Mouse (Mus musculus): Measurements from ENCODE around the gene Sh3kbp1. TPM values are rescaled to one million over a fixed set of nuclear protein-coding genes. Genes with fewer than 3 reads are reported as not detected.

Sh3kbp1 gene
- total and polyA plus RNA-seq, 3 experiments: 18.6 to 37.7 TPM; not detected in 1

DNA sequence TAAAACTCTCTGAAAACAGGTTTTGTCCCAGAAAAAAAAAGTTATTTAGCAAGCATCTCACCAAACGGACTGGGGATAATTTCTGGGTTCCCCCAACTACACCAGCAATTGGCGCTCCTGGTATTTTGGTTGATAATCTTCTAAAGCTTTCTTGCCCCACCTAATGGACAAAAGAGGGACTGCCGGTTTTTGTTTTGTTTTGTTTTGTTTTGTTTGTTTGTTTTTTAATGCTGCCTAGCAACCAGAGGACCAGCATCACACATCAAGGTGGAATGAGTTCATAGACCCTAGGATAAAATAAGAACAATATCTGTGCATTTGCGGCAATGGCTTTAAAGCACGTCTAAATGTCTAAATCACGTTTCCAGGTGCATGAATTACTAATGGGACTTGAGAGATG lies 20.1 kb upstream of the Sh3kbp1 start:
- H3K9ac ChIP-seq (ENCODE audit: control insufficient read depth, low read depth, low read length, poor library complexity, severe bottlenecking): no peak overlapping the region
- H3K27me3 ChIP-seq (ENCODE audit: control insufficient read depth in 1 of 2, insufficient read depth in 2 of 2, low read length in 2 of 2): no peaks in the 10 kb centered on the region
- no peaks in the 10 kb centered on the region; a peak in 1 of 4 replicates for H3K36me3 ChIP-seq (ENCODE audit: control insufficient read depth in 1 of 2, insufficient read depth in 2 of 2, low read length in 2 of 2)
- H3K4me1 ChIP-seq (ENCODE audit: control insufficient read depth in 1 of 2, insufficient read depth in 2 of 2, low read length in 2 of 2): no peaks in the 10 kb centered on the region
- TF ChIP-seq ZC3H11A (IDR thresholded peaks at IDR 0.05; ENCODE audit: low read depth, low read length) (peak; percentile 90), GATA1 (IDR thresholded peaks at IDR 0.05; ENCODE audit: low read depth, low read length) (0 out of 2 replicates have a peak, but pooled peaks have one; percentile 4), E2F4 (IDR thresholded peaks at IDR 0.05; ENCODE audit: borderline replicate concordance, low read depth, low read length) (no peak), CTCF (IDR thresholded peaks at IDR 0.05 in 2 of 3, conservative IDR thresholded peaks at IDR 0.05 in 1 of 3; ENCODE audit: control insufficient read depth in 1 of 3, insufficient read depth in 1 of 3, low read depth in 2 of 3, low read length in 3 of 3, poor library complexity in 1 of 3, severe bottlenecking in 1 of 3) (peak; percentile 19 to 86 (median 59); a peak in 4 of 6 replicates), SMC3 (IDR thresholded peaks at IDR 0.05; ENCODE audit: low read depth, low read length) (peak; percentile 89), RAD21 (IDR thresholded peaks at IDR 0.05; ENCODE audit: low read depth, low read length) (peak; percentile 90), HCFC1 (IDR thresholded peaks at IDR 0.05; ENCODE audit: low read depth, low read length) (no peak)
- no peaks in the 10 kb centered on the region for H3K9me3 ChIP-seq (replicated peaks; ENCODE audit: insufficient read depth, low read length)
- H3K79me2 ChIP-seq (ENCODE audit: control insufficient read depth, insufficient read depth, low read length, poor library complexity): no peaks in the 10 kb centered on the region
- peak; percentile 68 for DNase-seq (ENCODE audit: low read depth, low spot score)
- H3K4me3 ChIP-seq (ENCODE audit: control insufficient read depth in 1 of 2, insufficient read depth in 1 of 2, low read depth in 2 of 2, low read length in 2 of 2): no peak overlapping the region
- H3K27ac ChIP-seq (ENCODE audit: control insufficient read depth, low read depth, low read length): no peak overlapping the region

GRCm38 (mm10) chrX:159626208-159626906 lies 715 bp upstream of the Sh3kbp1 start:
- H3K9me3 ChIP-seq (replicated peaks; ENCODE audit: insufficient read depth, low read length): no peaks in the 10 kb centered on the region
- H3K27me3 ChIP-seq (ENCODE audit: control insufficient read depth in 1 of 2, insufficient read depth in 2 of 2, low read length in 2 of 2): no peaks in the 10 kb centered on the region
- H3K9ac ChIP-seq (ENCODE audit: control insufficient read depth, low read depth, low read length, poor library complexity, severe bottlenecking): peak overlapping the region; percentile 60
- peak overlapping the region; percentile 88 for H3K4me3 ChIP-seq (ENCODE audit: control insufficient read depth in 1 of 2, insufficient read depth in 1 of 2, low read depth in 2 of 2, low read length in 2 of 2)
- peaks cover 0 to 15% of the 10 kb centered on the region in 2 experiments; a peak in 2 of 4 replicates for H3K36me3 ChIP-seq (ENCODE audit: control insufficient read depth in 1 of 2, insufficient read depth in 2 of 2, low read length in 2 of 2)
- peaks cover 8% of the 10 kb centered on the region for H3K79me2 ChIP-seq (ENCODE audit: control insufficient read depth, insufficient read depth, low read length, poor library complexity)
- TF ChIP-seq ELF1 (IDR thresholded peaks at IDR 0.05; ENCODE audit: low read depth, low read length): no peak
- peak; percentile 98 for TF ChIP-seq ZC3H11A (IDR thresholded peaks at IDR 0.05; ENCODE audit: low read depth, low read length)
- peak; percentile 94 for TF ChIP-seq RAD21 (IDR thresholded peaks at IDR 0.05; ENCODE audit: low read depth, low read length)
- peak; percentile 27; the same call in 1 of the 2 replicates for TF ChIP-seq ZNF384 (IDR thresholded peaks at IDR 0.05; ENCODE audit: low read depth, low read length)
- no peak for TF ChIP-seq HCFC1 (IDR thresholded peaks at IDR 0.05; ENCODE audit: low read depth, low read length)
- TF ChIP-seq CTCF (IDR thresholded peaks at IDR 0.05 in 2 of 3, conservative IDR thresholded peaks at IDR 0.05 in 1 of 3; ENCODE audit: control insufficient read depth in 1 of 3, insufficient read depth in 1 of 3, low read depth in 2 of 3, low read length in 3 of 3, poor library complexity in 1 of 3, severe bottlenecking in 1 of 3): peak; percentile 42 to 92 (median 43); a peak in 5 of 6 replicates
- TF ChIP-seq SMC3 (IDR thresholded peaks at IDR 0.05; ENCODE audit: low read depth, low read length): peak; percentile 98
- no peak for TF ChIP-seq NELFE (IDR thresholded peaks at IDR 0.05; ENCODE audit: low read depth, low read length)
- TF ChIP-seq TBP (IDR thresholded peaks at IDR 0.05; ENCODE audit: low read depth, low read length): 0 out of 2 replicates have a peak, but pooled peaks have one; percentile 32
- 0 out of 2 replicates have a peak, but pooled peaks have one; percentile 5 for TF ChIP-seq ETS1 (IDR thresholded peaks at IDR 0.05; ENCODE audit: low read depth, low read length)
- TF ChIP-seq SIN3A (IDR thresholded peaks at IDR 0.05; ENCODE audit: low read length): peak; percentile 79
- TF ChIP-seq EP300 (IDR thresholded peaks at IDR 0.05; ENCODE audit: low read depth in 1 of 2, low read length in 2 of 2): no peak
- no peak for TF ChIP-seq NRF1 (IDR thresholded peaks at IDR 0.05; ENCODE audit: insufficient read depth, low read depth, low read length, poor library complexity, severe bottlenecking)
- TF ChIP-seq GATA1 (IDR thresholded peaks at IDR 0.05; ENCODE audit: low read depth, low read length): peak; percentile 28; the same call in 1 of the 2 replicates
- peak; percentile 22; the same call in 1 of the 2 replicates for TF ChIP-seq MAZ (IDR thresholded peaks at IDR 0.05; ENCODE audit: low read depth, low read length)
- peak; percentile 81 for DNase-seq (ENCODE audit: low read depth, low spot score)
- H3K27ac ChIP-seq (ENCODE audit: control insufficient read depth, low read depth, low read length): no peak overlapping the region
- peaks cover 6 to 10% of the 10 kb centered on the region in 2 experiments for H3K4me1 ChIP-seq (ENCODE audit: control insufficient read depth in 1 of 2, insufficient read depth in 2 of 2, low read length in 2 of 2)
